Mouse (Mus musculus): ENCODE data around the gene Arl14.

- TF ChIP-seq POLR2A (IDR thresholded peaks at IDR 0.05; ENCODE audit: low read depth, low read length) (no peak), CTCF (IDR thresholded peaks at IDR 0.05; ENCODE audit: extremely low read depth, insufficient read length, insufficient replicate concordance, low read depth, low read length) (no peak)
These were observed 21.0 kb upstream of the Arl14 start for GRCm38 (mm10) chr3:69201206-69201605.

Measured in small intestine, adult 2 months (tissue).